Mouse (Mus musculus) hindbrain, embryonic 10.5 days (tissue): ENCODE data around the gene Rergl. TPM values are rescaled to one million over a fixed set of nuclear protein-coding genes. Genes with fewer than 3 reads are reported as not detected.

Source experiments
- DNase-seq: peaks from one replicate; pipeline ENCODE4 v3.0.0-alpha.2; 2017; ENCODE audit warnings: low spot score
- H3K27ac ChIP-seq: fragments of 300-500 bp; sonication (generic); 2 replicates; pipeline ENCODE4 v1.5.1; 2016; ENCODE audit warnings: mild to moderate bottlenecking, moderate library complexity
- H3K27me3 ChIP-seq: fragments of 300-500 bp; sonication (generic); 2 replicates; pipeline ENCODE4 v1.6.1; 2016; ENCODE audit warnings: mild to moderate bottlenecking; ENCODE audit not compliant: poor library complexity, insufficient read depth, severe bottlenecking
- H3K36me3 ChIP-seq: fragments of 300-500 bp; sonication (generic); 2 replicates; pipeline ENCODE4 v1.6.1; 2016; ENCODE audit warnings: mild to moderate bottlenecking, moderate library complexity
- H3K4me1 ChIP-seq: fragments of 300-500 bp; sonication (generic); replicated peaks from 2 replicates; pipeline ENCODE4 v1.6.1; 2016; ENCODE audit warnings: mild to moderate bottlenecking
- H3K4me3 ChIP-seq: fragments of 300-500 bp; sonication (generic); 2 replicates; pipeline ENCODE4 v1.5.1; 2016; ENCODE audit warnings: mild to moderate bottlenecking, moderate library complexity
- H3K9me3 ChIP-seq: fragments of 300-500 bp; sonication (generic); 2 replicates; pipeline ENCODE4 v1.6.1; 2016; ENCODE audit warnings: mild to moderate bottlenecking, moderate library complexity
- WGBS: fragments of 180-500 bp; shearing (Covaris S2); methylation state at CpG from one replicate; pipeline ENCODE4 v1.1.7; 2016; 5-methylcytosine and 5-hydroxymethylcytosine counted together
- polyA plus RNA-seq: library from polyadenylated mRNA; unstranded; fragments of >200 nt; fragmentation: Nextera tagmentation; extraction: Ambion mirVana; gene quantifications from 2 replicates; pipeline ENCODE4 v1.2.1, GENCODE M21; 2016

Rergl gene
- polyA plus RNA-seq = not detected in 2 replicates

- Histone ChIP-seq H3K4me1 (no peaks in the 10 kb centered on the region), H3K27ac (no peak within 1 kb of the TSS), H3K4me3 (no peak within 1 kb of the TSS), H3K9me3 (no peaks in the 10 kb centered on the region), H3K36me3 (no peaks in the 10 kb centered on the region), H3K27me3 (no peaks in the 10 kb centered on the region)
- WGBS = 38% methylated on average over 1 of the region's 1 CpGs
- DNase-seq = no peak
Measured at GRCm38 (mm10) chr6:139501876-139502275, at the start of gene Rergl. TSS of gene Rergl (minus strand) at chr6:139501976.

DNA sequence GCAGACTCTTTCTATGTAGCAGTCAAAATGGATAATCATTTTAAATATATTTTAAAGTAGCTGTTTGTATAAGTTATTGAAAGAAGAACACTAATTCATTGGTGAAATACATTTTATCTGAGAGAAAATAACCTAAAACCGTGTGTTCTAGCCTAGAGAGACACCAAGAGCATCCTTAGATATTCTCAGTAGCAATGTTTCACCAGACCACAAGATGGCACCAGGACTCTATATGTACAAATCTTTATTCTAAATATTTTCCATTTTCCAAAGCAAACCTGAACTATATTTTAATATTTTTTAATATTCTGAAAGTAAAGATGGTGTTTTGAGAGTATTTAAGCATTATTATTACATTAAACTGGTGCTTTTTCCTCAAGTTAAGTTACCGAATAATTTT is 36.7 kb upstream of the Rergl start:
- WGBS = 71% methylated on average over 2 of the region's 2 CpGs
- DNase-seq = no peak
- no peaks in the 10 kb centered on the region for H3K9me3 ChIP-seq

GRCm38 (mm10) chr6:139525406-139525805 is 23.6 kb upstream of the Rergl start:
- no peak overlapping the region for H3K27ac ChIP-seq
- no peaks in the 10 kb centered on the region for H3K9me3 ChIP-seq
- H3K4me1 ChIP-seq = peaks cover 8% of the 10 kb centered on the region
- H3K4me3 ChIP-seq = no peak overlapping the region
- no peaks in the 10 kb centered on the region for H3K27me3 ChIP-seq
- no peaks in the 10 kb centered on the region for H3K36me3 ChIP-seq
- DNase-seq = no peak

More for the DNA sequence above, 36.7 kb upstream of the Rergl start:
- H3K27ac ChIP-seq = no peak overlapping the region
- H3K4me1 ChIP-seq = no peaks in the 10 kb centered on the region
- no peaks in the 10 kb centered on the region for H3K27me3 ChIP-seq
- no peak overlapping the region for H3K4me3 ChIP-seq
- no peaks in the 10 kb centered on the region for H3K36me3 ChIP-seq

DNA sequence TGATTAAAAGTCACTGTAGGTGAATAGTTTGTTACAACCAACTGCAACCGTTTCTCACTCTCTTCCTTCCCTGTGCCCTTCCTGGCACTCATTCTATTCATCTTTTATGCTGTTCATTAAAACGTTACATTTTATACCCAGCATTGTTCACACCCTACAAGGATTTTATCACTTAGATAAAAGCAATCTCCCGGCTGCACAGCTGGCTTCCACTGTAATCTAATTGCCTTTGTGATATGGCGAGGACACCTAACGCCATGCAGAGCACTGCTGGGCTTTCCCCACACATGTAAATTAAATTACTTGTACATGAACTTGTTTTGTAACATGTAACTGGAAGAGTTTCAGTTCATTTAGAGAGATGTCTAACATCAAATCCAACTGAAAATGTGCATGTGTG is 22.5 kb upstream of the Rergl start:
- H3K4me3 ChIP-seq = no peak overlapping the region
- H3K36me3 ChIP-seq = no peaks in the 10 kb centered on the region
- no peak overlapping the region for H3K27ac ChIP-seq
- H3K4me1 ChIP-seq = peaks cover 8% of the 10 kb centered on the region
- 56% methylated on average over 5 of the region's 5 CpGs for WGBS
- no peaks in the 10 kb centered on the region for H3K9me3 ChIP-seq
- H3K27me3 ChIP-seq = no peaks in the 10 kb centered on the region
- DNase-seq = no peak

- DNase-seq = no peak
- H3K27ac ChIP-seq = no peak overlapping the region
- no peak overlapping the region for H3K4me3 ChIP-seq
- H3K9me3 ChIP-seq = no peaks in the 10 kb centered on the region
- H3K36me3 ChIP-seq = no peaks in the 10 kb centered on the region
- 87% methylated on average over 3 of the region's 3 CpGs for WGBS
- H3K4me1 ChIP-seq = no peaks in the 10 kb centered on the region
- no peaks in the 10 kb centered on the region for H3K27me3 ChIP-seq
Measured at GRCm38 (mm10) chr6:139514938-139515510, 13.2 kb upstream of the Rergl start.

- DNase-seq = no peak
- H3K27me3 ChIP-seq = no peaks in the 10 kb centered on the region
- H3K9me3 ChIP-seq = no peaks in the 10 kb centered on the region
- no peaks in the 10 kb centered on the region for H3K4me1 ChIP-seq
- H3K36me3 ChIP-seq = no peaks in the 10 kb centered on the region
- H3K27ac ChIP-seq = no peak overlapping the region
- no peak overlapping the region for H3K4me3 ChIP-seq
Measured at GRCm38 (mm10) chr6:139479730-139480129, 22.0 kb downstream of the Rergl start.

GRCm38 (mm10) chr6:139464980-139465379 is 36.8 kb downstream of the Rergl start:
- no peak overlapping the region for H3K27ac ChIP-seq
- no peaks in the 10 kb centered on the region for H3K9me3 ChIP-seq
- H3K4me3 ChIP-seq = no peak overlapping the region
- H3K27me3 ChIP-seq = no peaks in the 10 kb centered on the region
- WGBS = 85% methylated on average over 6 of the region's 6 CpGs
- H3K36me3 ChIP-seq = no peaks in the 10 kb centered on the region
- H3K4me1 ChIP-seq = no peaks in the 10 kb centered on the region
- DNase-seq = no peak

GRCm38 (mm10) chr6:139464292-139464691 is 37.5 kb downstream of the Rergl start:
- Histone ChIP-seq H3K36me3 (no peaks in the 10 kb centered on the region), H3K4me1 (no peaks in the 10 kb centered on the region), H3K4me3 (no peak overlapping the region), H3K27ac (no peak overlapping the region), H3K27me3 (no peaks in the 10 kb centered on the region), H3K9me3 (no peaks in the 10 kb centered on the region)
- no peak for DNase-seq
- 83% methylated on average over 2 of the region's 2 CpGs for WGBS

- no peak for DNase-seq
- 38% methylated on average over 5 of the region's 5 CpGs for WGBS
- H3K4me1 ChIP-seq = no peaks in the 10 kb centered on the region
- H3K36me3 ChIP-seq = no peaks in the 10 kb centered on the region
- no peaks in the 10 kb centered on the region for H3K9me3 ChIP-seq
- H3K27me3 ChIP-seq = no peaks in the 10 kb centered on the region
- H3K4me3 ChIP-seq = no peak overlapping the region
- no peak overlapping the region for H3K27ac ChIP-seq
Measured at GRCm38 (mm10) chr6:139461094-139461493, 40.7 kb downstream of the Rergl start.

DNA sequence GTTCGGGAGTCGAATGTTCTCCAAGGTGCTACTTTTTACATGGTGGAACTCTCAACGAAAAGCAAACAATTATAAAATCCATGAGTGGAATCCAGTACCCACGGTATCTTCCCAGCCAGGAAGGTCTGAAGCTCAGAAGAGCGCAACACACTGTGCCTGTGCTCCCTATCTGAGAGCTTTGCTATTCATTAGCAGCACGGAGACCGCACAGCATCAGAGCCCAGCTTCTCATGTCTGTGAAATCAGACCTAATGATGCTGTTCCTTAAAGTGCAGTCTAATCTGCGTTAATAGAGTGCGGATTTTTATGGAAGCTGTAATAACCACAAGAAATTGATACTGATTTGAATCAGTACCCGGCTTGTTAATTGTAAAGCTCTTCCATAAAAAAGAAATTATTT is 41.3 kb downstream of the Rergl start:
- Histone ChIP-seq H3K36me3 (no peaks in the 10 kb centered on the region), H3K27ac (no peak overlapping the region)

GRCm38 (mm10) chr6:139443999-139444398 is 57.8 kb downstream of the Rergl start:
- Histone ChIP-seq H3K27me3 (no peaks in the 10 kb centered on the region), H3K4me1 (no peaks in the 10 kb centered on the region), H3K27ac (no peak overlapping the region), H3K9me3 (no peaks in the 10 kb centered on the region), H3K36me3 (no peaks in the 10 kb centered on the region), H3K4me3 (no peak overlapping the region)
- 87% methylated on average over 2 of the region's 2 CpGs for WGBS
- DNase-seq = no peak

More for the DNA sequence above, 41.3 kb downstream of the Rergl start:
- H3K9me3 ChIP-seq = no peaks in the 10 kb centered on the region
- H3K27me3 ChIP-seq = no peaks in the 10 kb centered on the region
- no peaks in the 10 kb centered on the region for H3K4me1 ChIP-seq
- 90% methylated on average over 10 of the region's 10 CpGs for WGBS
- no peak for DNase-seq
- H3K4me3 ChIP-seq = no peak overlapping the region

Other genes with a start within 250 kb of the Rergl start
- 0.20 and 0.33 TPM in 2 replicates for gene Pik3c2g, start 85.2 kb upstream of the Rergl start, polyA plus RNA-seq